Mouse (Mus musculus): Measurements from ENCODE around the gene Mylk. TPM values are rescaled to one million over a fixed set of nuclear protein-coding genes. Genes with fewer than 3 reads are reported as not detected.

The Mylk gene
- polyA plus RNA-seq, 1 experiment from 2014 or later = 3.9 TPM

GRCm38 (mm10) chr16:35008447-35008846 is 263.4 kb downstream of the Mylk start:
- Histone ChIP-seq H3K9me3 (ENCODE audit: control insufficient read depth, low read length) (no peaks in the 10 kb centered on the region), H3K27ac (ENCODE audit: low read depth, low read length) (no peak overlapping the region), H3K4me3 (ENCODE audit: low read depth, low read length) (no peak overlapping the region), H3K27me3 (ENCODE audit: control insufficient read depth, insufficient read depth, low read length) (no peaks in the 10 kb centered on the region), H3K4me2 (ENCODE audit: low read depth, low read length, severe bottlenecking) (no peak overlapping the region), H3K4me1 (replicated peaks; ENCODE audit: control insufficient read depth, insufficient read depth, low read length) (no peaks in the 10 kb centered on the region), H3K36me3 (ENCODE audit: control insufficient read depth, insufficient read depth, low read length) (no peaks in the 10 kb centered on the region), H3K9ac (ENCODE audit: low read length) (no peak overlapping the region)
- ATAC-seq (replicated peaks; ENCODE audit: low FRiP score) (no peak), DNase-seq (ENCODE audit: low spot score) (no peak)

- no peaks in the 10 kb centered on the region for H3K9me3 ChIP-seq (ENCODE audit: control insufficient read depth, low read length)
- WGBS = 95% methylated on average over 2 of the region's 2 CpGs
- H3K27ac ChIP-seq (ENCODE audit: low read depth, low read length) = no peak overlapping the region
- H3K4me3 ChIP-seq (ENCODE audit: low read depth, low read length) = no peak overlapping the region
- DNase-seq (ENCODE audit: low spot score) = no peak
- no peak overlapping the region for H3K4me2 ChIP-seq (ENCODE audit: low read depth, low read length, severe bottlenecking)
- H3K36me3 ChIP-seq (ENCODE audit: control insufficient read depth, insufficient read depth, low read length) = no peaks in the 10 kb centered on the region
- H3K4me1 ChIP-seq (replicated peaks; ENCODE audit: control insufficient read depth, insufficient read depth, low read length) = no peaks in the 10 kb centered on the region
- H3K9ac ChIP-seq (ENCODE audit: low read length) = no peak overlapping the region
- H3K27me3 ChIP-seq (ENCODE audit: control insufficient read depth, insufficient read depth, low read length) = no peaks in the 10 kb centered on the region
- no peak for ATAC-seq (replicated peaks; ENCODE audit: low FRiP score)
Observed at GRCm38 (mm10) chr16:35013501-35013900, 268.5 kb downstream of the Mylk start.

DNA sequence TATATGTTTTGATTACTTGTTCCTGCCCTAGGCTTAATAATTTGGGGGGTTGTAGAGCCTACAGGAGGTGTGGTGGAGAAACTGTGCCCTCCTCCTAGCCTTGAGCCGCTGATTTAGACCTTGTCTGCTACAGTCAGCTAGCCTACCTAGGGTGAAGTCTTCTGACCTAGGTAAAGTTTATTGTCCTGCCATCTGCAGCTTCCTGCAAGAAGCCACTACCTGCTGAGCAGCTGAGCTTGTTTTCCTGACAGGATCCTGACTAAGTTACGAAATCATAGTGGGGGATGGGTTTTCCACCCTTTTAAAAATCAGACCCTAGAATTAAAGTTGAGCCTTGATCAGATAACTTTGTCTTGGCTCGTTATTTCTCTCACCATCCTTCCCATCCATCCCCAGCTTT is 271.5 kb downstream of the Mylk start:
- peaks cover 2% of the 10 kb centered on the region; the same call in 1 of the 2 replicates for H3K27me3 ChIP-seq (ENCODE audit: control insufficient read depth, insufficient read depth, low read length)
- no peak overlapping the region for H3K27ac ChIP-seq (ENCODE audit: low read depth, low read length)
- ATAC-seq (replicated peaks; ENCODE audit: low FRiP score) (no peak), DNase-seq (ENCODE audit: low spot score) (no peak)
- H3K4me2 ChIP-seq (ENCODE audit: low read depth, low read length, severe bottlenecking) = no peak overlapping the region
- WGBS = 73% methylated on average over 3 of the region's 3 CpGs
- no peaks in the 10 kb centered on the region for H3K4me1 ChIP-seq (replicated peaks; ENCODE audit: control insufficient read depth, insufficient read depth, low read length)
- no peaks in the 10 kb centered on the region for H3K9me3 ChIP-seq (ENCODE audit: control insufficient read depth, low read length)
- no peaks in the 10 kb centered on the region for H3K36me3 ChIP-seq (ENCODE audit: control insufficient read depth, insufficient read depth, low read length)
- H3K9ac ChIP-seq (ENCODE audit: low read length) = no peak overlapping the region
- no peak overlapping the region for H3K4me3 ChIP-seq (ENCODE audit: low read depth, low read length)

- WGBS = 92% methylated on average over 1 of the region's 1 CpGs
- no peak for DNase-seq (ENCODE audit: low spot score)
- no peak overlapping the region for H3K27ac ChIP-seq (ENCODE audit: low read depth, low read length)
Observed at GRCm38 (mm10) chr16:35018470-35018974, 273.5 kb downstream of the Mylk start.

GRCm38 (mm10) chr16:35021903-35022241 is 276.9 kb downstream of the Mylk start:
- no peak for DNase-seq (ENCODE audit: low spot score)
- no peaks in the 10 kb centered on the region for H3K36me3 ChIP-seq (ENCODE audit: control insufficient read depth, insufficient read depth, low read length)
- 55% methylated on average over 5 of the region's 5 CpGs for WGBS
- peak overlapping the region; percentile 68; the same call in 1 of the 2 replicates for H3K4me2 ChIP-seq (ENCODE audit: low read depth, low read length, severe bottlenecking)
- peak overlapping the region; percentile 87 for H3K4me3 ChIP-seq (ENCODE audit: low read depth, low read length)
- H3K4me1 ChIP-seq (replicated peaks; ENCODE audit: control insufficient read depth, insufficient read depth, low read length) = no peaks in the 10 kb centered on the region
- peaks cover 2% of the 10 kb centered on the region; the same call in 1 of the 2 replicates for H3K27me3 ChIP-seq (ENCODE audit: control insufficient read depth, insufficient read depth, low read length)
- no peak overlapping the region for H3K9ac ChIP-seq (ENCODE audit: low read length)
- no peak overlapping the region for H3K27ac ChIP-seq (ENCODE audit: low read depth, low read length)
- no peaks in the 10 kb centered on the region; the same call in 1 of the 2 replicates for H3K9me3 ChIP-seq (ENCODE audit: control insufficient read depth, low read length)
- no peak for ATAC-seq (replicated peaks; ENCODE audit: low FRiP score)

More at GRCm38 (mm10) chr16:35018470-35018974, 273.5 kb downstream of the Mylk start:
- Histone ChIP-seq H3K4me3 (ENCODE audit: low read depth, low read length) (no peak overlapping the region), H3K4me2 (ENCODE audit: low read depth, low read length, severe bottlenecking) (no peak overlapping the region), H3K36me3 (ENCODE audit: control insufficient read depth, insufficient read depth, low read length) (no peaks in the 10 kb centered on the region), H3K9ac (ENCODE audit: low read length) (no peak overlapping the region), H3K4me1 (replicated peaks; ENCODE audit: control insufficient read depth, insufficient read depth, low read length) (no peaks in the 10 kb centered on the region), H3K27me3 (ENCODE audit: control insufficient read depth, insufficient read depth, low read length) (peaks cover 2% of the 10 kb centered on the region; the same call in 1 of the 2 replicates), H3K9me3 (ENCODE audit: control insufficient read depth, low read length) (no peaks in the 10 kb centered on the region; the same call in 1 of the 2 replicates)
- no peak for ATAC-seq (replicated peaks; ENCODE audit: low FRiP score)

DNA sequence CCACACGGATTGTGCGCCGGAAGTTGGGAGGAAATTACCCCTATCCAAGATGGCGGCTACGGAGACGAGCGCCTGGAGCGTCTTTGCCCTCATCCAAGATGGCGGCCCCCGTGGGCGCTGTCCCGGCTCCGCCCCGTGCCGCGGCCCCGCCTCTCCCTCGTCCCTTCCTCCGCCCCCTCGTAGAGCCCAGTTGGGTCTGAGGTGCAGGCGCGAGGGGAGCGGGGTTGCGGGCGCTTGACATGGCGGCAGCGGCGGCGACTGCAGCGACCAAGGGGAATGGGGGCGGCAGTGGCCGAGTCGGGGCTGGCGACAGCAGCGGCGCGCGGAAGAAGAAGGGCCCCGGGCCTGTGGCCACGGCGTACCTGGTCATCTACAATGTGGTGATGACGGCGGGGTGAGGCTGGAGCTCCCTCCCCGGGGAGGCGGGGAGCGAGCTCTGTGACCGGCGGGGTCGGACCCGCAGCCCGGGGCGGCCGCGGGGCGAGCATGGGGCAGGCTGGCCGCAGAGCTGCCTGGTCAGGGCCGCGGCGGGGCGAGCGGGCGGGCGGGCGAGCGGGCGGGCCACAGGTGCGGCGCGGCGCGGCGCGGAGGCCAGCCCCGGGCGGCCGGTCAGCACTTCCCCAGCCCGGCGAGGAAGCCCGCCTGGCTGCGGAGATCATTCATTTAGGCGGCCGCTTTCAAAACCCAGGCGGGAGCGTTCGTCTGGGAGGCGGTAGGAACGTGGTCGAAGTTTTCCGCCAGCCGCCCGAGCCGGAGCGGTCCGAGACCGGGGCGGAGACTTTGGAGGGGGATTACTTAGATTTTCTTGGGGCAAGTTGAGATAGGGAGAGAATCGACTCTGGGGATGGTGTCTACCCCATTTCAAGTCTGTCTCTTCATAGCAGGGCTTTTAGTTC is 277.5 kb downstream of the Mylk start, which contains the start of gene Hacd2:
Gene Hacd2 (plus strand): TSS at position 187 of the 896 bp plus-strand sequence.
- DNase-seq (ENCODE audit: low spot score) = peak; percentile 99
- peak within 1 kb of the TSS; percentile 59; the same call in 1 of the 2 replicates for H3K27ac ChIP-seq (ENCODE audit: low read depth, low read length)
- under 1% methylated on average over 76 of the region's 97 CpGs for WGBS
- H3K27me3 ChIP-seq (ENCODE audit: control insufficient read depth, insufficient read depth, low read length) = peaks cover 2% of the 10 kb centered on the region; the same call in 1 of the 2 replicates
- H3K4me3 ChIP-seq (ENCODE audit: low read depth, low read length) = peak within 1 kb of the TSS; percentile 87
- H3K9ac ChIP-seq (ENCODE audit: low read length) = peak within 1 kb of the TSS; percentile 85
- peak within 1 kb of the TSS; percentile 68 for H3K4me2 ChIP-seq (ENCODE audit: low read depth, low read length, severe bottlenecking)
- H3K9me3 ChIP-seq (ENCODE audit: control insufficient read depth, low read length) = no peaks in the 10 kb centered on the region; the same call in 1 of the 2 replicates
- H3K36me3 ChIP-seq (ENCODE audit: control insufficient read depth, insufficient read depth, low read length) = no peaks in the 10 kb centered on the region
- no peaks in the 10 kb centered on the region for H3K4me1 ChIP-seq (replicated peaks; ENCODE audit: control insufficient read depth, insufficient read depth, low read length)
- peak; percentile 99 for ATAC-seq (replicated peaks; ENCODE audit: low FRiP score)

- 6% methylated on average over 8 of the region's 8 CpGs for WGBS
- 0 out of 2 replicates have a peak overlapping the region, but pooled peaks have one; percentile 59 for H3K27ac ChIP-seq (ENCODE audit: low read depth, low read length)
- H3K4me1 ChIP-seq (replicated peaks; ENCODE audit: control insufficient read depth, insufficient read depth, low read length) = no peaks in the 10 kb centered on the region
- H3K36me3 ChIP-seq (ENCODE audit: control insufficient read depth, insufficient read depth, low read length) = no peaks in the 10 kb centered on the region
- H3K9ac ChIP-seq (ENCODE audit: low read length) = peak overlapping the region; percentile 85
- peak overlapping the region; percentile 87 for H3K4me3 ChIP-seq (ENCODE audit: low read depth, low read length)
- H3K9me3 ChIP-seq (ENCODE audit: control insufficient read depth, low read length) = no peaks in the 10 kb centered on the region; the same call in 1 of the 2 replicates
- H3K27me3 ChIP-seq (ENCODE audit: control insufficient read depth, insufficient read depth, low read length) = peaks cover 2% of the 10 kb centered on the region; the same call in 1 of the 2 replicates
- H3K4me2 ChIP-seq (ENCODE audit: low read depth, low read length, severe bottlenecking) = peak overlapping the region; percentile 68
- DNase-seq (ENCODE audit: low spot score) (no peak), ATAC-seq (replicated peaks; ENCODE audit: low FRiP score) (no peak)
Observed at GRCm38 (mm10) chr16:35023138-35023735, 278.2 kb downstream of the Mylk start.

DNA sequence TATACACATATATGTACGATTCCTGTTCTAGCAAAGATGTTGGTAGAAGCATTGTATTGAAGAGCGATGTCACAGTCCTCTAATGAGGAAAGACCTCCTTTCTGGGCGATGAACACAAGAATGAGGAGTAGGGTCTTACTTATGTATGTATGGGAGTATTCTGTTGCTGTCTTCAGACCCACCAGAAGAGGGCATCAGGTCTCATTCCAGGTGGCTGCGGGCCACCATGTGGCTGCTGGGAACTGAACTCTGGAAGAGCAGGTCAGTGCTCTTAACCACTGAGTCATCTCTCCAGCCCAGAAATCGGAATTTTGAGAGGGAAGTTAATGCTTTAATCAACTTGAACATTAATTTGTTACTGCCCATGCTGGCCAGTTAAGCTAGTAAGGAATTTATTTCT is 279.3 kb downstream of the Mylk start:
- Histone ChIP-seq H3K9ac (ENCODE audit: low read length) (no peak overlapping the region), H3K27me3 (ENCODE audit: control insufficient read depth, insufficient read depth, low read length) (peaks cover 2% of the 10 kb centered on the region; the same call in 1 of the 2 replicates), H3K4me2 (ENCODE audit: low read depth, low read length, severe bottlenecking) (no peak overlapping the region), H3K4me3 (ENCODE audit: low read depth, low read length) (no peak overlapping the region), H3K4me1 (replicated peaks; ENCODE audit: control insufficient read depth, insufficient read depth, low read length) (no peaks in the 10 kb centered on the region), H3K36me3 (ENCODE audit: control insufficient read depth, insufficient read depth, low read length) (no peaks in the 10 kb centered on the region), H3K27ac (ENCODE audit: low read depth, low read length) (no peak overlapping the region), H3K9me3 (ENCODE audit: control insufficient read depth, low read length) (no peaks in the 10 kb centered on the region; the same call in 1 of the 2 replicates)
- WGBS = 82% methylated on average over 5 of the region's 5 CpGs
- ATAC-seq (replicated peaks; ENCODE audit: low FRiP score) (no peak), DNase-seq (ENCODE audit: low spot score) (no peak)
